Mouse (Mus musculus) mouse embryonic stem cell (cell line): Measurements from ENCODE around the gene Nr3c2.

Source experiments
- in situ Hi-C, 2 experiments: fragments of 300-500 bp; cut with MboI; formaldehyde crosslinking; loops; 1 replicate in 1 of 2; 3 replicates in 1 of 2; pipeline ENCODE4 v1.14.3; 2019 to 2020; ENCODE audit warnings: low sequenced_read_pairs in 2 of 2, low pct_unique_long_range_greater_than_20kb in 1 of 2, mixed read lengths in 1 of 2; ENCODE audit not compliant: unreplicated experiment in 1 of 2

Nr3c2 gene

DNA sequence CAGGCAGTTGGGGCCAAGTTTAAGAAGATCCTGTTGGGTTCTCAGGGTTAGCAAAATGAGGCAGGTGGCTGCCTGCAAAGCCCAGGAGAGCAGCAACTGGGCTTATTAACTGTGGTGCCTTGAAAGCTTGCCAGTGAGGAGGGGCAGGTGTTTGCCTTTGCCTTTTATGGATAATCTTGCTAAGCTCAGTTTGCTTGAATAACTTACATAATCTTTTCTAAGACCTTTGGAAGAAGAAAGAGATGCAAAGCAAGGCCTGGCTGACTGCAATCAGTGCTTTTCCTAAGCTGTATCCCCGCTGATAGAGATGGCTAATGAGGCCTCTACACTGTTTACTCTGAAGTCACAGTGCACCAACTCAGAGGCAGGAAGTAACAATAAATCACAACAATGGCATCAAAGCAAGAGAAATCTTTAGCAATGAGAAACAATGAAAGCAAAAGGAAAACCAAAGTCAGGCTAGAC lies 368.7 kb downstream of the Nr3c2 start:
- in situ Hi-C loops: no loop called here

DNA sequence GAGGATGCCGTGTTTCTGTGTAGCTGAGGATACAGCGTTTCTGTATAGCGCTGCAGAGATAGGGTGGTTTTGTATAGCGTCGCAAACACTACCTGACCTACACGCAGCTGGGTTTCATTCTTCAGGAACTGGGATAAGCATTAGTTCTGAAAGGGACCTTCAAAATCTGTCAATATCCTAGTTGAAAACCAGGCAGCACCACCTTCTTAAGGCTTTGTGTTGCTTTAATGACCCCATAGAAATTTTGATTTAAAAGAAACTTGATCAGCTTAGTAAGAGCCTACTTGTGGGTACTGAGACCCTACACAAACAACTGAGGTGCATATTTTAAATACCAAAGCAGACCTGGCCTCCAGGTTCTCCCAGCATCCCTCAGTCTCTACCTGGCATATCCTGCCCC lies 372.9 kb downstream of the Nr3c2 start:
- in situ Hi-C loops: no loop called here

DNA sequence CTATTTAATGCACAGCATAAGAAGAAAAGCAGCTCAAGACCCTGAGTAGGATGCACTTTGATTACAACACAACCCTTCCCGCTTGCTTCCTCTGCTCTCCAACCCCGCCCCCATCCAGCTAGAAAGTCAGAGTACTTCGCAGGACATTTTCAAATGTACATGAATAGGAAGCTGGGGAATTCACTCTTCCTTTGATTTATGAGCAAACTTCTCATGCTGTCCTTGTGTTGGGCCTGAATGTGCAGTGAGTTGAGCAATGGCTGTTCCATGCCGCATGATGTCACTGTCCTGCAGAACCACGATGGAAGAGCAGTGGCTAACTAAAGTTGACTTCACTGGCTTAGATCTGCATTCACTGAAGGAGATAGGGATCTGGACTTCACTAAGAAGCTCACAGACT lies 376.3 kb downstream of the Nr3c2 start:
- in situ Hi-C loops: no loop called here

DNA sequence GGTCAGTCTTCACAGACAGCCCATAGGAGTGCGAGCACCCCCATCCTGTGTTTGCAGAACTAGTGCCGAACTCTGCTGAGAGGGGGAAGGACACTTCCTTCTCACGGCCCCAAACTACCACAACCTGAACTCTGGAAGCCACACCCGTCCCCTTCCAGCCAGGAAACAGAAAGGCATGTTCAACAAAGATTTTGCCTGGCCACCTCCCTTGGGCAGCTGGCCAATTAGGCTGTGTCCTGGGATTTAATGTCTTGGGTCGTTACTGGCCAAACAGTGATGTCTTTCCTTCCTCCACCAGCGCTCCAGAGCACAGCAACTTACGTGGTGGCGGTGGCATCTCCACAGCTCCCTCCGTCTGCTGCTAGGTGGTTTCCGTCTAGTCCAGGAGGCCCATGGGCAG lies 377.6 kb downstream of the Nr3c2 start:
- in situ Hi-C loops: no loop called here

DNA sequence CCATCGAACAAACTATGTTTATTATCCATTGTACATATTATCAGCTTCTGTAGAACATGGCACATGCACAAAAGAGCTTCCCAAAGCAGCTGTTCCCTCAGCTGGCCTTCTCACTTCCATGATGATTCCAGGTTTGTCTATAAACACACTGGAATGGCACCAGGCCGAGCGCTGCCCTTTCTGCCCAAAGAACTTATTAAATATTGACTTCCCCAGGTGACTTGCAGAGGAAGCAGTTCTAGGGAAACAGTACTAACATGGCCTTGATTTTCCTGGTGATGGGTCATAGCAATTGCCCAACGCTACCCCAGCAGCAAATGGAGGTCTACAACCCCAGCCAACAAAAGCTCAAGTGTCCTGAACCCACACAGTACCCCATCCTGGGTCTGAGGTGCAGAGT lies 379.0 kb downstream of the Nr3c2 start:
- in situ Hi-C loops: no loop called here

GRCm38 (mm10) chr8:77279977-77280376 lies 380.7 kb downstream of the Nr3c2 start:
- in situ Hi-C loops: no loop called here

DNA sequence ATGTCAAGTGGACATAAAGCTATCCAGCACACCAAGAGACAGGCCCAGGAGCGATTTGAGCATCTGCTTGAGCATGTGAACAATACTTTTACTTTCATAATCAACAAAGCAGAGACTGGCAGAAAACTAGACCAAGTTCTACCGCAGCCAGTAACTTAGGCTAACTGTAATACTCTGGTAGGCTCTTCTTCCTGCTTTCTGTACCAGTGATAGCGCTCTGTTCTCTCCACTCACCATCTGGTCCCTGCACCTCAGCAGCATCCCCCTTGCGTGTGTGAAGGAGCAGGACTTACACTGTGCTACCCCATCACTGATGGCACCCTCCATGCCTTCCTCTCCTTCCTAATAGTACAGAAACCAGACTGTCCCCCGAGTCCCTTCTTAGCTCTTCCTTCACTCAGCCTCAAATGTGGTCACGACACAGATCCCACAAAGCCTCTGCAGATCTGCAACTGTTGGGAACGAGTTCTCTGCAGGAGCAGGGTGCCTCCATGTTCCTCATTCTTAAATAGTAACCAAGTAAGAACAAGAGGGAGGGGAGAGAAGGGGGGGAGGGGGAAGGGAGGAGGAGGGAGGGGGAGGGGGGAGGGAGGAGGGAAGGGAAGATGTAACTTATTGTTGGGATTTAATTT lies 383.5 kb downstream of the Nr3c2 start:
- in situ Hi-C loops: no loop called here

- in situ Hi-C loops: no loop called here
Observed at GRCm38 (mm10) chr8:77284473-77284872, 385.2 kb downstream of the Nr3c2 start.

- in situ Hi-C loops: no loop called here
Observed at GRCm38 (mm10) chr8:77288065-77288464, 388.8 kb downstream of the Nr3c2 start.

- in situ Hi-C loops: no loop called here
Observed at GRCm38 (mm10) chr8:77288492-77288891, 389.2 kb downstream of the Nr3c2 start.

- in situ Hi-C loops: no loop called here
Observed at GRCm38 (mm10) chr8:77292120-77292519, 392.9 kb downstream of the Nr3c2 start.

- in situ Hi-C loops: no loop called here
Observed at GRCm38 (mm10) chr8:77292649-77293048, 393.4 kb downstream of the Nr3c2 start.

- in situ Hi-C loops: no loop called here
Observed at GRCm38 (mm10) chr8:77294599-77294998, 395.4 kb downstream of the Nr3c2 start.
